Mouse (Mus musculus): ENCODE measurements around the gene Hoxc4. TPM values are rescaled to one million over a fixed set of nuclear protein-coding genes. Genes with fewer than 3 reads are reported as not detected.

Hoxc4 gene
- polyA plus RNA-seq, 1 experiment from 2014 or later = 61.2 TPM

DNA sequence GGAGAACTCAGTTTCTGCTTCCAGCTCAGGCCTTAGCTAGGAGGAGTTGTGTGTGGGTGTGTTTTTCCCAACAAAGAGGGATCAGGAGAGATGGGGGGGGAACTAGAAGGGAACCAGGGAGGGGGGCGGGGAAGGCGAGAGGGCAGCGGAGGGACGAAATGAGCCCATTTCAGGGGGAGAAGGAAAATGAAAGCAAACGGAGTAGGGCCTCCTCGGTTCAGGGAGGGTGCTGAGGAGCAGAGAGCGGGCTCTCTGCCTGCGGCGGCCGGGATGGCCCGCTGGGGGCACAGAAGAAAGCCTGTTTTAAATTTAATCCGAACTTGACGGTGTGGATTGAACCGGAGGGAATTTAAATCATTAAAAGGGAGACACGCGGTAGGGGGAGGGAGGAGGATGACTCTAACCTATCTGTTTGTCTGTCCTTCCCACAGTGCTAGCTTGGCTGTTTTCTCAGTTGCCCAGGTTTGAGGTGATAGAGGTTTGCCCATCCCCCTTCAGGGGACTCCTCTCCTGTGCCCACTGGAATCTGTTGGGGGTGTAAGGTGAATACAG lies 41.2 kb upstream of the Hoxc4 start:
- peaks cover 72% of the 10 kb centered on the region for H3K27me3 ChIP-seq (replicated peaks; ENCODE audit: control insufficient read depth, insufficient read depth, low read length)
- 0 out of 2 replicates have a peak, but pooled peaks cover 2% of the 10 kb centered on the region for H3K9me3 ChIP-seq (ENCODE audit: control insufficient read depth, low read length)
- H3K27ac ChIP-seq (ENCODE audit: low read depth, low read length) = no peak overlapping the region
- no peak overlapping the region for H3K4me2 ChIP-seq (ENCODE audit: low read length)
- H3K36me3 ChIP-seq (ENCODE audit: control insufficient read depth, insufficient read depth, low read length) = no peaks in the 10 kb centered on the region
- H3K9ac ChIP-seq (ENCODE audit: low read depth, low read length) = no peak overlapping the region
- H3K4me3 ChIP-seq (ENCODE audit: low read length) = no peak overlapping the region
- ATAC-seq = no peak
- H3K4me1 ChIP-seq (ENCODE audit: control insufficient read depth, insufficient read depth, low read depth, low read length) = peaks cover 3% of the 10 kb centered on the region
- 3% methylated on average over 16 of the region's 16 CpGs for WGBS

DNA sequence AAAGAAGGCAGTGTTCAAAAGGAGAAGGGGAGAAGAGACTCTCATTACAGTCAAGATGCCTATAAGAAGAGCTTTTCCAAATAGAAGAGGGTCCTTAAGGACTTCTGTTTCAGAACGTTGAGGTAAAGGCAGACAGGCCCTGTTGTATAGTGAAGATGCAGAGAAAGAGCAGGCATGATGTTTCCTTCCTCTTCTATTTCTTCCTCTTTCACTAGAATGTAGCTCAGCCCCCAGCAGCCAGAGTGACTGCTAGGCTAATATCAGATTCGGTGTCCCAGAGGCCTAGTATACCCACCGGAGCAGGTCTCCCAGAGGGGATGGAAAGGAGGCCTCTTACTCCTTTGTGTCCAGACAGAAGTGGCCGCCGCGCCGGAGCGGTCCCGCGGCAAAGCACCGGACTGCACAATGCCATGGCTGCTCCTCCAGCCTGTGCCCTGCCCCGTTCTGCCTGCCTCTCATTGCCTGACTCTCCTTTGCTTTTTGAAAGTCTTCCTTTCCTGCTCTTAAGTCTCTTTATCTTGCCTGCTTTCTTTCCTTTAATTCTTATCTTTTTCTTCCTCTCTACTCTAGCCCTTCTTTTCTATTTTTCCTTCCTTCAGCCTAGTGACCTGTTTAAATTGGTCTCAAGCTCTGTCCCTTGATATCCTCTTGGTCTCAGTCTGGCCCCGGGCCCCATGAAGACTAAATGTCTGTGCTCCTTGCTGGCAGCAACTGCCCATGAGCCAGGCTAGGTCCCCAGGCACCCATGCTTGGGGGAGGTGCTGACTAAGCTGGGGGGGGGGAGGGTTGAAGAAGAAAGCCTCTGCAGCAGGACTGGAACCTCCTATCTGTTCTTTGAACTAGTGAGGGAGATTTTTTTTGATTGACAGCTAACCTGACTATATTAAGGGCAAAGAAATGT lies 39.9 kb upstream of the Hoxc4 start:
- no peak for ATAC-seq
- Histone ChIP-seq H3K36me3 (ENCODE audit: control insufficient read depth, insufficient read depth, low read length) (no peaks in the 10 kb centered on the region), H3K27me3 (replicated peaks; ENCODE audit: control insufficient read depth, insufficient read depth, low read length) (peaks cover 70% of the 10 kb centered on the region), H3K4me2 (ENCODE audit: low read length) (no peak overlapping the region), H3K9me3 (ENCODE audit: control insufficient read depth, low read length) (no peaks in the 10 kb centered on the region), H3K4me3 (ENCODE audit: low read length) (no peak overlapping the region), H3K27ac (ENCODE audit: low read depth, low read length) (no peak overlapping the region), H3K4me1 (ENCODE audit: control insufficient read depth, insufficient read depth, low read depth, low read length) (peaks cover 3% of the 10 kb centered on the region), H3K9ac (ENCODE audit: low read depth, low read length) (no peak overlapping the region)
- 3% methylated on average over 13 of the region's 13 CpGs for WGBS

DNA sequence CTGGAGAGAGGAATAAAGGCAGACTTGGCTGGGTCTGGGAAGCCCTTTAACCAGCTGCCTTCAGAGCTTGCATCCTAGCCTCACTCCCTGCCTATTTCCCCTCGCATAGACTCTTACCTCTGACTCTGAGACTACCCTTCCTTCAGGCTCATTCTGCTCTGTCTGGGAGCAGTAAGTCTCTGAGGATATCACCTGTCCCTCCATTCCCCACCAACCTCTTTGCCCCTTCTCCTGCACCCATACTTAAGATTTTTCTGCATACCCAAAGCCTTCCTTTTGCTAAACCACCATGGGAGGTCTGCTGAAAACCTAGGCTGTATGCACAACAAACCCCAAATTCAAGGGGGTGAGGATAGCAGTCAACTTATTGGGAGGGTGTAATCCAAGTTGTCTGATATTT lies 38.8 kb upstream of the Hoxc4 start:
- H3K27ac ChIP-seq (ENCODE audit: low read depth, low read length) = no peak overlapping the region
- H3K4me1 ChIP-seq (ENCODE audit: control insufficient read depth, insufficient read depth, low read depth, low read length) = peaks cover 3% of the 10 kb centered on the region
- peaks cover 70% of the 10 kb centered on the region for H3K27me3 ChIP-seq (replicated peaks; ENCODE audit: control insufficient read depth, insufficient read depth, low read length)
- H3K9ac ChIP-seq (ENCODE audit: low read depth, low read length) = no peak overlapping the region
- H3K4me2 ChIP-seq (ENCODE audit: low read length) = no peak overlapping the region
- 6% methylated on average over 1 of the region's 1 CpGs for WGBS
- no peak overlapping the region for H3K4me3 ChIP-seq (ENCODE audit: low read length)
- no peaks in the 10 kb centered on the region for H3K9me3 ChIP-seq (ENCODE audit: control insufficient read depth, low read length)
- no peak for ATAC-seq
- no peaks in the 10 kb centered on the region for H3K36me3 ChIP-seq (ENCODE audit: control insufficient read depth, insufficient read depth, low read length)

DNA sequence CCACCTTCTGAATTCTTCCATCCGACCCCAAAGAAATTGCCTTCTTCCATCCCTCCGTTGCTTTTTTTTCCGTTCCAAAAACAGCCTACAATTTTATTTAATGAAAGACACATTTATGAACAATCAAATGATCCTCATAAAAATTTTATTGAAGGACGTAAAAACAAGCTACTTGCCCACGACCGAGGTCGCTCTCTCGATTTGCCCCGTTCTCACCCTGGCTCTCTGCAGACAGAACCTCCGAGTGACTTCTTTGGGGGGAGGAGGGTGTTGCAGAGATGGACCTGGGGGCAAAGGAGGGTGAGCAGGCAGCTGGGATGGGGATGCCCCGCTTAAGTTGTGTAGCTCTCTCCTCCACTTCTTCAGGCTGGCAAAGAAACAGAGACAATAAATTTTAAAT lies 38.4 kb upstream of the Hoxc4 start:
- H3K4me1 ChIP-seq (ENCODE audit: control insufficient read depth, insufficient read depth, low read depth, low read length) = peaks cover 3% of the 10 kb centered on the region
- 4% methylated on average over 11 of the region's 11 CpGs for WGBS
- H3K4me2 ChIP-seq (ENCODE audit: low read length) = no peak overlapping the region
- ATAC-seq = no peak
- H3K9me3 ChIP-seq (ENCODE audit: control insufficient read depth, low read length) = no peaks in the 10 kb centered on the region
- H3K36me3 ChIP-seq (ENCODE audit: control insufficient read depth, insufficient read depth, low read length) = no peaks in the 10 kb centered on the region
- H3K27ac ChIP-seq (ENCODE audit: low read depth, low read length) = no peak overlapping the region
- H3K4me3 ChIP-seq (ENCODE audit: low read length) = no peak overlapping the region
- H3K9ac ChIP-seq (ENCODE audit: low read depth, low read length) = no peak overlapping the region
- H3K27me3 ChIP-seq (replicated peaks; ENCODE audit: control insufficient read depth, insufficient read depth, low read length) = peaks cover 69% of the 10 kb centered on the region

DNA sequence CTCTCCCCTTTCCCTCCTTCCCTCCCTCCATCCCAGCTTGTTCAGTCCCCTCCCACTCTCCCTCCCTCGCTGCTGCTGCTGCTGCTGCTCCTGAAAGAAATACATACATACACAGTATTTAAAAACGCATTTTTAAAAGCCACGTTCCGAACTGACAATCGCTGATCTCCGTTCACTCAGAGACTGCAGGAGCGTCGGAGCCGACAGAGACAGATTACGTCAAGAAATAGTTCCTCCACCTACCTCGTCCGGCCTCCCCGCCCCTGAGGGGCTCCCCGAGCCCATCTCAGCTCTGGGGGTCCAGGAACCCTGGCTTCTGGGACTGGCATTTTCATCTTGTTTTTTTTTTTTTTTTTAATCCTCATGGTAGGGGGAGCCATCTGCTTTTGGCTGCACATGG lies 37.8 kb upstream of the Hoxc4 start:
- no peak overlapping the region for H3K27ac ChIP-seq (ENCODE audit: low read depth, low read length)
- no peaks in the 10 kb centered on the region for H3K9me3 ChIP-seq (ENCODE audit: control insufficient read depth, low read length)
- H3K9ac ChIP-seq (ENCODE audit: low read depth, low read length) = no peak overlapping the region
- H3K4me1 ChIP-seq (ENCODE audit: control insufficient read depth, insufficient read depth, low read depth, low read length) = peaks cover 3% of the 10 kb centered on the region
- peaks cover 69% of the 10 kb centered on the region for H3K27me3 ChIP-seq (replicated peaks; ENCODE audit: control insufficient read depth, insufficient read depth, low read length)
- peak overlapping the region; percentile 6; the same call in 1 of the 2 replicates for H3K4me2 ChIP-seq (ENCODE audit: low read length)
- under 1% methylated on average over 14 of the region's 14 CpGs for WGBS
- ATAC-seq = no peak
- H3K36me3 ChIP-seq (ENCODE audit: control insufficient read depth, insufficient read depth, low read length) = no peaks in the 10 kb centered on the region
- peak overlapping the region; percentile 24 for H3K4me3 ChIP-seq (ENCODE audit: low read length)

DNA sequence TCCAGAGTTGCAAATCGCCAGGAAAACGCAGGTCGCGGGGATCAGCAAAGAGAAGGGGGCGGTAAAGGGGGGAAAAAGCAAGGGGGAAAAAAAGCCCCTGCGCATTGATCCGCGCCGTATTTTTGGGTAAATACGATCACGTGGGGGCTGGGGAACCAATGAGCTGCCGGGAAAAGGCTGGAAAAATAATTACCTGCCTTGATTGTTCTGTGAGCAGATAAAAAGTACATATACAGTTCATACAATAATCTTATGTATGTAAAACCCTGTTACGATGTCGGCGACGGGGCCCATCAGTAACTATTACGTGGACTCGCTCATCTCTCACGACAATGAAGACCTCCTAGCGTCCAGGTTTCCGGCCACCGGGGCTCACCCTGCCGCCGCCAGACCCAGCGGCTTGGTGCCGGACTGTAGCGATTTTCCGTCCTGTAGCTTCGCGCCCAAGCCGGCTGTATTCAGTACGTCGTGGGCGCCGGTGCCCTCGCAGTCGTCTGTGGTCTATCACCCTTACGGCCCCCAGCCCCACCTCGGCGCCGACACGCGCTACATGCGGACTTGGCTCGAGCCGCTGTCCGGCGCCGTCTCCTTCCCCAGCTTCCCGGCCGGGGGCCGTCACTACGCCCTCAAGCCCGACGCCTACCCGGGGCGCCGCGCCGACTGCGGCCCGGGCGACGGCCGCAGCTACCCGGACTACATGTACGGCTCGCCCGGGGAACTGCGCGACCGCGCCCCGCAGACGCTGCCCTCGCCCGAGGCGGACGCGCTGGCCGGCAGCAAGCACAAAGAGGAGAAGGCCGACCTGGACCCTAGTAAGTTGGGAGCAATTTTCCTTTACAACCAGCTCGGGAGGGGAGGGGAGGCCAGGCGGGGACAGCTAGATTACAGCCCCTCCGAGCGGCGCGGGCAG lies 37.1 kb upstream of the Hoxc4 start:
- ATAC-seq = no peak
- peaks cover 71% of the 10 kb centered on the region for H3K27me3 ChIP-seq (replicated peaks; ENCODE audit: control insufficient read depth, insufficient read depth, low read length)
- peak overlapping the region; percentile 24 for H3K4me3 ChIP-seq (ENCODE audit: low read length)
- H3K36me3 ChIP-seq (ENCODE audit: control insufficient read depth, insufficient read depth, low read length) = no peaks in the 10 kb centered on the region
- peaks cover 3% of the 10 kb centered on the region for H3K4me1 ChIP-seq (ENCODE audit: control insufficient read depth, insufficient read depth, low read depth, low read length)
- no peak overlapping the region for H3K9ac ChIP-seq (ENCODE audit: low read depth, low read length)
- peak overlapping the region; percentile 6 for H3K4me2 ChIP-seq (ENCODE audit: low read length)
- no peaks in the 10 kb centered on the region for H3K9me3 ChIP-seq (ENCODE audit: control insufficient read depth, low read length)
- no peak overlapping the region for H3K27ac ChIP-seq (ENCODE audit: low read depth, low read length)
- WGBS = under 1% methylated on average over 80 of the region's 88 CpGs

DNA sequence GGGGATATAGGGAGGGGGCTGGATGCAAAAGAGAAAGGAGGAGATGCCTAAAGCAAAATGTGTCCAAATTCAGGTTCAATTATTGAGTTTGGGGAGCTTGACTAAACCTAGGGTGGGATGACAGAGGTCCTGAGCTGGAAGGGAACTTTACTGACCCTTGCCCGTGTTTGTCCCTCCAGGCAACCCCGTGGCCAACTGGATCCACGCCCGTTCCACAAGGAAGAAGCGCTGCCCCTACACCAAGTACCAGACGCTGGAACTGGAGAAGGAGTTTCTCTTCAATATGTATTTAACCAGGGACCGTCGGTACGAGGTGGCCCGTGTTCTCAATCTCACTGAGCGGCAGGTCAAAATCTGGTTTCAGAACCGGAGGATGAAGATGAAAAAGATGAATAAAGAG lies 35.0 kb upstream of the Hoxc4 start:
- H3K9ac ChIP-seq (ENCODE audit: low read depth, low read length) = no peak overlapping the region
- H3K36me3 ChIP-seq (ENCODE audit: control insufficient read depth, insufficient read depth, low read length) = no peaks in the 10 kb centered on the region
- no peak for ATAC-seq
- H3K4me1 ChIP-seq (ENCODE audit: control insufficient read depth, insufficient read depth, low read depth, low read length) = peaks cover 3% of the 10 kb centered on the region
- H3K4me3 ChIP-seq (ENCODE audit: low read length) = no peak overlapping the region
- peaks cover 74% of the 10 kb centered on the region for H3K27me3 ChIP-seq (replicated peaks; ENCODE audit: control insufficient read depth, insufficient read depth, low read length)
- H3K9me3 ChIP-seq (ENCODE audit: control insufficient read depth, low read length) = no peaks in the 10 kb centered on the region
- no peak overlapping the region for H3K27ac ChIP-seq (ENCODE audit: low read depth, low read length)
- no peak overlapping the region for H3K4me2 ChIP-seq (ENCODE audit: low read length)
- WGBS = 1% methylated on average over 12 of the region's 12 CpGs

DNA sequence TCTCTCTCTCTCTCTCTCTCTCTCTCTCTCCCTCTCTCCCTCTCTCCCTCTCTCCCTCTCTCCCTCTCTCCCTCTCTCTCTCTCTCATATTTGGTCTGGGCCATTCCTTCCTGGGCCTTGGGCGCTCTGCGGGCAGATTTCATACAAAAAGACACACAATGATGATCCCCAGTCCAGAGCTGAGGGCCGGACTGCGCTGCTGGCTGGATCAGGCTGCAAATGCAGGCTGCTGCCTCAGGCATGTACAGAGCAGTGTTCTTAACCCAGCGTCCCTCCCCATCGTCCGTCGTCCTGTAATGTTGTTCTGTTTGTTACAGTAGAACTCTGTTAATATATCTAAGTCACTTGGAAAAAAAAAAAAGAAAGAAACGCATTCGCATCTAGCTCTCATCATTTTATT lies 34.2 kb upstream of the Hoxc4 start:
- H3K4me2 ChIP-seq (ENCODE audit: low read length) = no peak overlapping the region
- peaks cover 3% of the 10 kb centered on the region for H3K4me1 ChIP-seq (ENCODE audit: control insufficient read depth, insufficient read depth, low read depth, low read length)
- 3% methylated on average over 10 of the region's 10 CpGs for WGBS
- H3K9ac ChIP-seq (ENCODE audit: low read depth, low read length) = no peak overlapping the region
- H3K9me3 ChIP-seq (ENCODE audit: control insufficient read depth, low read length) = no peaks in the 10 kb centered on the region
- no peak overlapping the region for H3K27ac ChIP-seq (ENCODE audit: low read depth, low read length)
- no peak for ATAC-seq
- peaks cover 74% of the 10 kb centered on the region for H3K27me3 ChIP-seq (replicated peaks; ENCODE audit: control insufficient read depth, insufficient read depth, low read length)
- no peaks in the 10 kb centered on the region for H3K36me3 ChIP-seq (ENCODE audit: control insufficient read depth, insufficient read depth, low read length)
- H3K4me3 ChIP-seq (ENCODE audit: low read length) = no peak overlapping the region

DNA sequence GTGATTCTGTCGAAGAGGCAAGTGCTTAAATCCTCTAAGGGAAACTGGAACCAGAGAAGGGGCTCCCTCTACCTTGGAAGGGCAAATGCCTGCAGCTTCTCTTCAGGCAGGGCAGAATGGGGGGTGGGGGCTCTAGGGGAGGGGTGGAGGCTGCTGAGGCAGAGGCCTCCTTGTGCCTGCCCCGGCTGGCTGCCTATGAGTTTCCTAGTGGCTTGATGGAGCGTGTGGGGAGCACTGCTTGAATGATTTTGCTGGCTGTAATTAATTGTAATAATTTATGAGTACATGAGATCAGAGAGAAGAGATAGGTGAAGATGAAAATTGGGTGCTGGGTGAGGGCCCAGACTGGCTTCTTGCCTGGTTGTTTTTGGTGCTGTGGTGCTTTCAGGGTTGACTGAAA lies 33.8 kb upstream of the Hoxc4 start:
- ATAC-seq = no peak
- whole genome bisulfite sequencing = 7% methylated on average over 3 of the region's 3 CpGs
- Histone ChIP-seq H3K9me3 (ENCODE audit: control insufficient read depth, low read length) (no peaks in the 10 kb centered on the region), H3K36me3 (ENCODE audit: control insufficient read depth, insufficient read depth, low read length) (no peaks in the 10 kb centered on the region), H3K27ac (ENCODE audit: low read depth, low read length) (no peak overlapping the region), H3K9ac (ENCODE audit: low read depth, low read length) (no peak overlapping the region), H3K4me2 (ENCODE audit: low read length) (no peak overlapping the region), H3K4me1 (ENCODE audit: control insufficient read depth, insufficient read depth, low read depth, low read length) (peaks cover 3% of the 10 kb centered on the region), H3K27me3 (replicated peaks; ENCODE audit: control insufficient read depth, insufficient read depth, low read length) (peaks cover 74% of the 10 kb centered on the region), H3K4me3 (ENCODE audit: low read length) (no peak overlapping the region)
